Mouse (Mus musculus) cortical plate, adult 2 months (tissue): ENCODE data around the gene Olfr155.

Experiments
- CTCF ChIP-seq: fragments of 200-500 bp; IDR thresholded peaks from 2 replicates; pipeline ENCODE4 v1.5.1; 2011; ENCODE audit warnings: mild to moderate bottlenecking, control low read depth, low read length; ENCODE audit not compliant: insufficient read depth; ENCODE audit errors: extremely low read depth
- POLR2A ChIP-seq: fragments of 200-500 bp; IDR thresholded peaks from 2 replicates; pipeline ENCODE4 v1.6.1; 2011; ENCODE audit warnings: mild to moderate bottlenecking, low read length, control low read depth; ENCODE audit not compliant: insufficient read depth; ENCODE audit errors: extremely low read depth

DNA sequence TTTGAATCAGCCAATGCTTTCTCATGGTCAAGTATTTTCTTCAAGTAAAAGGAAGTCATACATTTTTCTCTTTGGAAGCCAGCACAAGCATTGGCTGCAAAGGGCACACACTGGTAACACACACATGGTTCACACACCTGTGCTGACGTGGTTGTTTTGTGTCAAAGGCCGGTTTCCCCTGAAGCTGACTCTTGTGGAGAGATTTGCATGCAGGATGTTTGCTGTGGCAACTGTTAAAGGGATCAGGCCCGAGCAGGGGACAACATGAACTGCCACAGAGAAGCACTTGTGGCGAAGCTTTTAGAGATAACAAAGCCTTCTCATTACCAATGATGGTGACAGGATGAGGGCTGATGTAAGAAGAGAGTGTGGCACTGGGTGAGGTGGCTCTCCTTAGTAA, 16.6 kb upstream of the Olfr155 start:
- no peak for TF ChIP-seq CTCF
- TF ChIP-seq POLR2A, result no peak
